Comparison of ENCODE assay signal across 9 mouse cellular contexts in the genomic region with DNA sequence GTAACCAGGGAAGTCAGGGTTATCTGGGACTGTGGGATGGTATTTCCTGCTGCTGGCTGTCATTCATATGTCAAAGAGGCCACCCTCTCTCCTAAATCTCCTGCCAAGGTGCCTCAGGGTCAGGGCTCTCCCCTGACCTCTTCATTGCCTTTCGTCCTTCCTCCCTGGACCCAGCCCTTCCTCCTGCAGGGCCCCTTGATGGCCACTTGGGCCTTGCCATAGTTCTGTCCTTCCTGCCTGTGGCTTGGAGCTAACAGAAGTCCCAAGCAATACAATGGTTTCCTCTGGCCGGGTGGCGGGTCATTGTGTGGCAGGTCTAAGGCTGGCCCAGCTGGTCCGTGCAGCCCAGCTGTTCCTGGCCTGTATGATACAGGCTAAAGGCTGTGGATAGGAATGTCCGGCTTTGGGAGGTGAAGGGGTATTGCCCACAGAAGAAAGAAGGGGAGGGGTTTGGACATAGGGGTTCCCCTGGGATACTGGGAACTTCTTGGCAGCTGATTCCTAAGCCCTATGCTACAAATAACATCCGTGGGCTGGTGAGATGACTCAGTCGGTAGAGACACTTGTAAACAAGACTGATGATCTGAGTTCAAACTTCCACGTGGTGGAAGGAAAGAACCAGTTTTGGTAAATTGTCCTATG. TPM values are rescaled to one million over a fixed set of nuclear protein-coding genes. Genes with fewer than 3 reads are reported as not detected.
A peak's percentile ranks its signal among the peaks of the same experiment; 100 is the strongest.
DNase-seq lines count a peak whose midpoint lies in the region; ATAC-seq and TF ChIP-seq lines count a peak whose summit lies in the region.
"Had no signal": no experiment of that assay in that cellular context is flagged by ENCODE, and none has a peak within 500 bp of the region (broad histone marks: within the 10 kb centered on the region; RNA-seq: fewer than 3 reads in every experiment).

No protein-coding gene starts in this region.

- H3K4me3 ChIP-seq in layer of hippocampus, adult 2 months: no peak overlapping the region
- no peak overlapping the region for H3K4me3 ChIP-seq in heart, adult 2 months
- no peak overlapping the region for H3K4me3 ChIP-seq in forebrain, postnatal 0 days (ENCODE audit: low read depth, low read length)
- H3K4me3 ChIP-seq in hindbrain, embryonic 11.5 days (ENCODE audit: low read depth, low read length): no peak overlapping the region
- no peak overlapping the region for H3K4me3 ChIP-seq in midbrain, postnatal 0 days (ENCODE audit: low read depth, low read length)

- H3K27me3 ChIP-seq in heart, adult 2 months (ENCODE audit: control insufficient read depth, insufficient read depth, low read length): no peaks in the 10 kb centered on the region
- no peaks in the 10 kb centered on the region for H3K27me3 ChIP-seq in forebrain, postnatal 0 days (ENCODE audit: insufficient read depth, low read length)
- H3K27me3 ChIP-seq in hindbrain, embryonic 11.5 days (ENCODE audit: control insufficient read depth, insufficient read depth, low read length): no peaks in the 10 kb centered on the region
- H3K27me3 ChIP-seq in midbrain, postnatal 0 days (ENCODE audit: insufficient read depth, low read length): no peaks in the 10 kb centered on the region

- H3K4me2 ChIP-seq in forebrain, postnatal 0 days (ENCODE audit: low read depth): no peak overlapping the region
- no peak overlapping the region for H3K4me2 ChIP-seq in hindbrain, embryonic 11.5 days (replicated peaks; ENCODE audit: low read depth, low read length)
- H3K4me2 ChIP-seq in midbrain, postnatal 0 days (ENCODE audit: low read depth, low read length, poor library complexity, severe bottlenecking): no peak overlapping the region

- H3K4me1 ChIP-seq in heart, adult 2 months (ENCODE audit: control insufficient read depth, insufficient read depth, low read length): peaks cover 23% of the 10 kb centered on the region
- H3K4me1 ChIP-seq in forebrain, postnatal 0 days (ENCODE audit: insufficient read depth): no peaks in the 10 kb centered on the region
- no peaks in the 10 kb centered on the region for H3K4me1 ChIP-seq in hindbrain, embryonic 11.5 days (replicated peaks; ENCODE audit: control insufficient read depth, insufficient read depth, low read length)
- H3K4me1 ChIP-seq in midbrain, postnatal 0 days (ENCODE audit: insufficient read depth, low read length): no peaks in the 10 kb centered on the region

- no peak for DNase-seq in layer of hippocampus, adult 2 months (ENCODE audit: low spot score in 2 of 2)
- DNase-seq in layer of hippocampus, adult 8-10 months (ENCODE audit: low spot score in 2 of 2): no peak
- peak; percentile 65 to 80 for DNase-seq in heart, adult 2 months
- DNase-seq in kidney, postnatal 10 days: peak; percentile 62
- peak; percentile 58 for DNase-seq in skeletal muscle tissue, adult 2 months (ENCODE audit: low read depth, low spot score)
- DNase-seq in forebrain, postnatal 0 days: no peak
- no peak for DNase-seq in hindbrain, embryonic 11.5 days (ENCODE audit: low spot score)
- DNase-seq in midbrain, postnatal 0 days (ENCODE audit: low spot score): no peak

- no peaks in the 10 kb centered on the region for H3K79me2 ChIP-seq in heart, adult 2 months (replicated peaks; ENCODE audit: control insufficient read depth, insufficient read depth, low read length)

- peak overlapping the region; percentile 32; the same call in 1 of the 2 replicates for H3K27ac ChIP-seq in layer of hippocampus, adult 2 months
- peak overlapping the region; percentile 75 for H3K27ac ChIP-seq in heart, adult 2 months
- H3K27ac ChIP-seq in forebrain, postnatal 0 days (ENCODE audit: low read depth, low read length): no peak overlapping the region
- no peak overlapping the region for H3K27ac ChIP-seq in hindbrain, embryonic 11.5 days (ENCODE audit: low read depth, low read length)
- no peak overlapping the region for H3K27ac ChIP-seq in midbrain, postnatal 0 days (ENCODE audit: low read depth, low read length)

- ATAC-seq in forebrain, postnatal 0 days: no peak
- no peak for ATAC-seq in hindbrain, embryonic 11.5 days (ENCODE audit: low FRiP score)
- ATAC-seq in midbrain, postnatal 0 days (ENCODE audit: low FRiP score): no peak

- no peaks in the 10 kb centered on the region; the same call in none of the 2 replicates for H3K36me3 ChIP-seq in heart, adult 2 months (ENCODE audit: control insufficient read depth, insufficient read depth, low read length)
- H3K36me3 ChIP-seq in forebrain, postnatal 0 days (ENCODE audit: insufficient read depth): no peaks in the 10 kb centered on the region
- H3K36me3 ChIP-seq in hindbrain, embryonic 11.5 days (ENCODE audit: control insufficient read depth, insufficient read depth, low read length): no peaks in the 10 kb centered on the region
- no peaks in the 10 kb centered on the region for H3K36me3 ChIP-seq in midbrain, postnatal 0 days (ENCODE audit: insufficient read depth, low read length)

- H3K9me3 ChIP-seq in forebrain, postnatal 0 days (ENCODE audit: low read length): no peaks in the 10 kb centered on the region
- no peaks in the 10 kb centered on the region for H3K9me3 ChIP-seq in hindbrain, embryonic 11.5 days (ENCODE audit: control insufficient read depth, low read length)
- no peaks in the 10 kb centered on the region for H3K9me3 ChIP-seq in midbrain, postnatal 0 days (ENCODE audit: low read length)

- WGBS in heart, adult 2 months: 38% methylated on average over 8 of the region's 8 CpGs
- 68% methylated on average over 8 of the region's 8 CpGs for WGBS in forebrain, postnatal 0 days
- 49% methylated on average over 8 of the region's 8 CpGs for WGBS in hindbrain, embryonic 11.5 days
- 63% methylated on average over 8 of the region's 8 CpGs for WGBS in midbrain, postnatal 0 days

- peak; percentile 20 for TF ChIP-seq CTCF in layer of hippocampus, adult 2 months (conservative IDR thresholded peaks at IDR 0.05)
- TF ChIP-seq CTCF in heart, adult 2 months (IDR thresholded peaks at IDR 0.05): peak; percentile 59
- no peak for TF ChIP-seq CTCF in forebrain, postnatal 0 days (IDR thresholded peaks at IDR 0.05; ENCODE audit: low read depth)
- no peak for TF ChIP-seq CTCF in midbrain, postnatal 0 days (IDR thresholded peaks at IDR 0.05)

- no peak overlapping the region for H3K9ac ChIP-seq in heart, adult 2 months (ENCODE audit: low read depth, low read length)
- H3K9ac ChIP-seq in forebrain, postnatal 0 days: no peak overlapping the region
- H3K9ac ChIP-seq in hindbrain, embryonic 11.5 days (ENCODE audit: low read depth, low read length): no peak overlapping the region
- H3K9ac ChIP-seq in midbrain, postnatal 0 days (replicated peaks; ENCODE audit: low read length, poor library complexity, severe bottlenecking): no peak overlapping the region

- peak; percentile 96 for TF ChIP-seq EP300 in heart, adult 2 months (IDR thresholded peaks at IDR 0.05; ENCODE audit: insufficient read depth, low read depth, low read length)

- peak; percentile 43; the same call in 1 of the 2 replicates for TF ChIP-seq POLR2A in heart, adult 2 months (IDR thresholded peaks at IDR 0.05; ENCODE audit: insufficient read depth, low read depth, low read length)

- intact Hi-C loops in heart, adult 2 months (cut with DNase I): loop anchor here (2.0 kb wide), 1 partner anchor 19 kb away; no protein-coding TSS in a partner anchor

RNA-seq across cellular contexts. Expression of a gene that starts 25.5 kb away (rescaled TPM):
- not detected for total RNA-seq in layer of hippocampus, adult 2 months (2021)
- under 1 TPM in 2 of 4 experiments, not detected in 2; 0.45 to 0.55 TPM for total RNA-seq in layer of hippocampus, adult 8-10 months (2022)
- not detected for total RNA-seq in heart, adult 2 months (2021)
- polyA plus RNA-seq in heart, adult 2 months (2012; rRNA removed): 0.56 and 1.9 TPM in 2 replicates
- total RNA-seq in forebrain, postnatal 0 days (2014; rRNA removed): 4.7 and 5.4 TPM in 2 replicates
- 9.4 and 10.6 TPM in 2 replicates for polyA plus RNA-seq in forebrain, postnatal 0 days (2015; fragmentation: Nextera tagmentation; extraction: Ambion mirVana)
- polyA plus RNA-seq in hindbrain, embryonic 11.5 days (2014; fragmentation: Nextera tagmentation; extraction: Ambion mirVana): 6.3 and 8.3 TPM in 2 replicates
- total RNA-seq in midbrain, postnatal 0 days (2014; rRNA removed): 0.93 and 1.9 TPM in 2 replicates
- 6.9 and 12.5 TPM in 2 replicates for polyA plus RNA-seq in midbrain, postnatal 0 days (2015; fragmentation: Nextera tagmentation; extraction: Ambion mirVana)
- total RNA-seq: MEL had no signal

RNA-seq across cellular contexts. Expression of a gene that starts 27.4 kb away (rescaled TPM):
- total RNA-seq in layer of hippocampus, adult 2 months (2021): 10 to 100 TPM; 17.6 to 23.2 TPM
- total RNA-seq in layer of hippocampus, adult 8-10 months (2022): 10 to 100 TPM; 17.5 to 84.6 (median 50.1) TPM
- total RNA-seq in heart, adult 2 months (2021): 10 to 100 TPM; 14.9 to 20.9 TPM
- 28.1 and 39.7 TPM in 2 replicates for polyA plus RNA-seq in heart, adult 2 months (2012; rRNA removed)
- 6.8 and 9.3 TPM in 2 replicates for total RNA-seq in forebrain, postnatal 0 days (2014; rRNA removed)
- polyA plus RNA-seq in forebrain, postnatal 0 days (2015; fragmentation: Nextera tagmentation; extraction: Ambion mirVana): 2.5 TPM in 2 replicates
- 1.3 and 2.5 TPM in 2 replicates for polyA plus RNA-seq in hindbrain, embryonic 11.5 days (2014; fragmentation: Nextera tagmentation; extraction: Ambion mirVana)
- 5.9 and 15.8 TPM in 2 replicates for total RNA-seq in midbrain, postnatal 0 days (2014; rRNA removed)
- 3.4 and 3.7 TPM in 2 replicates for polyA plus RNA-seq in midbrain, postnatal 0 days (2015; fragmentation: Nextera tagmentation; extraction: Ambion mirVana)

Comparison
In these comparisons a context has a peak if more than half of its experiments do, and no peak if none do; other contexts are left out.
1. DNase-seq: peak in heart, adult 2 months (2 of 2), kidney, postnatal 10 days (single experiment) and skeletal muscle tissue, adult 2 months (single experiment); none in layer of hippocampus, adult 2 months (0 of 2), layer of hippocampus, adult 8-10 months (0 of 2), forebrain, postnatal 0 days (single experiment), hindbrain, embryonic 11.5 days (single experiment) and midbrain, postnatal 0 days (single experiment).
2. H3K27ac ChIP-seq: peak in layer of hippocampus, adult 2 months (single experiment) and heart, adult 2 months (single experiment); none in forebrain, postnatal 0 days (single experiment), hindbrain, embryonic 11.5 days (single experiment) and midbrain, postnatal 0 days (single experiment).
3. CTCF ChIP-seq: peak in layer of hippocampus, adult 2 months (single experiment) and heart, adult 2 months (single experiment); none in forebrain, postnatal 0 days (single experiment) and midbrain, postnatal 0 days (single experiment).